Mouse (Mus musculus) CH12.LX (cell line): ENCODE measurements around the gene Camk2b. TPM values are rescaled to one million over a fixed set of nuclear protein-coding genes. Genes with fewer than 3 reads are reported as not detected.

Experiments
- DNase-seq: peaks from one replicate; pipeline ENCODE4 v3.0.0-alpha.2; 2013; ENCODE audit errors: extremely low read depth
- H3K27ac ChIP-seq: 2 replicates; pipeline ENCODE4 v1.5.1; 2012; ENCODE audit warnings: low read depth, mild to moderate bottlenecking, control low read depth, moderate library complexity; ENCODE audit not compliant: insufficient read depth
- H3K27me3 ChIP-seq: replicated peaks from 2 replicates; pipeline ENCODE3; 2012; ENCODE audit warnings: inconsistent platforms
- H3K36me3 ChIP-seq, 2 experiments: replicated peaks in 1 of 2; 2 replicates each; pipeline versions ENCODE3 to v1.6.1; 2012; ENCODE audit warnings: inconsistent platforms in 1 of 2, low read length in 1 of 2, mild to moderate bottlenecking in 1 of 2, mixed read lengths in 1 of 2, moderate library complexity in 1 of 2; ENCODE audit not compliant: control insufficient read depth in 1 of 2, insufficient read depth in 1 of 2
- H3K4me1 ChIP-seq, 2 experiments: 2 replicates each; pipeline ENCODE4 v1.6.1; 2012; ENCODE audit warnings: inconsistent platforms in 1 of 2, moderate library complexity in 1 of 2; ENCODE audit not compliant: insufficient read depth in 2 of 2, control insufficient read depth in 1 of 2
- H3K4me2 ChIP-seq: 2 replicates; pipeline ENCODE4 v1.6.1; 2012; ENCODE audit warnings: low read depth, mild to moderate bottlenecking, control low read depth; ENCODE audit not compliant: poor library complexity, insufficient read depth, severe bottlenecking
- H3K4me3 ChIP-seq, 3 experiments: fragments of 150-350 bp in 1 of 3; sonication (generic) in 1 of 3; replicated peaks in 1 of 3; 2 replicates each; pipeline versions ENCODE3 to v1.5.1; 2011 to 2012; ENCODE audit warnings: low read depth in 2 of 3, low read length in 2 of 3, mild to moderate bottlenecking in 2 of 3, moderate library complexity in 2 of 3, control low read depth in 1 of 3, improper control_type of control experiment in 1 of 3, inconsistent platforms in 1 of 3, mixed read lengths in 1 of 3; ENCODE audit not compliant: poor library complexity in 1 of 3
- H3K79me2 ChIP-seq: replicated peaks from 2 replicates; pipeline ENCODE4 v1.6.1; 2012; ENCODE audit warnings: mild to moderate bottlenecking, moderate library complexity; ENCODE audit not compliant: control insufficient read depth, poor library complexity, insufficient read depth, severe bottlenecking; ENCODE audit errors: extremely low read depth
- H3K9ac ChIP-seq: 2 replicates; pipeline ENCODE4 v1.6.1; 2012; ENCODE audit warnings: low read depth, mild to moderate bottlenecking, control low read depth, moderate library complexity; ENCODE audit not compliant: insufficient read depth
- H3K9me3 ChIP-seq: replicated peaks from 2 replicates; pipeline ENCODE3; 2012; ENCODE audit warnings: low read length, inconsistent platforms, mixed read lengths
- BHLHE40 ChIP-seq: IDR thresholded peaks from 2 replicates; pipeline ENCODE4 v1.6.1; 2011; ENCODE audit warnings: mild to moderate bottlenecking, low read depth, low read length, improper control_type of control experiment
- CHD1 ChIP-seq: IDR thresholded peaks from 2 replicates; pipeline ENCODE4 v1.6.1; 2012; ENCODE audit warnings: low read depth, low read length, improper control_type of control experiment, inconsistent platforms
- CHD2 ChIP-seq: IDR thresholded peaks from 2 replicates; pipeline ENCODE4 v1.6.1; 2011; ENCODE audit warnings: low read length, improper control_type of control experiment
- E2F4 ChIP-seq: IDR thresholded peaks from 2 replicates; pipeline ENCODE4 v1.6.1; 2011; ENCODE audit warnings: low read depth, low read length, improper control_type of control experiment; ENCODE audit not compliant: insufficient replicate concordance
- EP300 ChIP-seq: IDR thresholded peaks from 2 replicates; pipeline ENCODE4 v1.6.1; 2011; ENCODE audit warnings: low read length, improper control_type of control experiment
- ETS1 ChIP-seq: conservative IDR thresholded peaks from 2 replicates; pipeline ENCODE4 v1.6.1; 2012; ENCODE audit warnings: low read depth, mild to moderate bottlenecking, inconsistent platforms, low read length, improper control_type of control experiment, moderate library complexity
- HCFC1 ChIP-seq: IDR thresholded peaks from 2 replicates; pipeline ENCODE4 v1.6.1; 2012; ENCODE audit warnings: low read depth, mild to moderate bottlenecking, inconsistent platforms, low read length, improper control_type of control experiment
- MAX ChIP-seq: IDR thresholded peaks from 2 replicates; pipeline ENCODE4 v1.6.1; 2011; ENCODE audit warnings: low read length, improper control_type of control experiment
- MXI1 ChIP-seq: IDR thresholded peaks from 2 replicates; pipeline ENCODE4 v1.6.1; 2011; ENCODE audit warnings: mild to moderate bottlenecking, low read depth, low read length, improper control_type of control experiment
- NELFE ChIP-seq: IDR thresholded peaks from 2 replicates; pipeline ENCODE4 v1.6.1; 2011; ENCODE audit warnings: low read depth, low read length, improper control_type of control experiment
- NRF1 ChIP-seq: IDR thresholded peaks from 2 replicates; pipeline ENCODE4 v1.6.1; 2014; ENCODE audit warnings: low read depth, mild to moderate bottlenecking, inconsistent platforms, low read length, improper control_type of control experiment, moderate library complexity
- POLR2A ChIP-seq: IDR thresholded peaks from 2 replicates; pipeline ENCODE4 v1.6.1; 2011; ENCODE audit warnings: low read depth, mild to moderate bottlenecking, improper control_type of control experiment, low read length
- RAD21 ChIP-seq: IDR thresholded peaks from 2 replicates; pipeline ENCODE4 v1.6.1; 2011; ENCODE audit warnings: low read depth, mild to moderate bottlenecking, low read length, improper control_type of control experiment, moderate library complexity
- RCOR1 ChIP-seq: conservative IDR thresholded peaks from 2 replicates; pipeline ENCODE4 v1.6.1; 2012; ENCODE audit warnings: low read depth, mild to moderate bottlenecking, inconsistent platforms, low read length, improper control_type of control experiment
- SIN3A ChIP-seq: IDR thresholded peaks from 2 replicates; pipeline ENCODE4 v1.6.1; 2012; ENCODE audit warnings: low read length, improper control_type of control experiment, inconsistent platforms
- SMC3 ChIP-seq: IDR thresholded peaks from 2 replicates; pipeline ENCODE4 v1.6.1; 2011; ENCODE audit warnings: low read depth, low read length, improper control_type of control experiment
- ZKSCAN1 ChIP-seq: IDR thresholded peaks from 2 replicates; pipeline ENCODE4 v1.6.1; 2012; ENCODE audit warnings: low read depth, inconsistent platforms, low read length, improper control_type of control experiment, borderline replicate concordance
- ZNF384 ChIP-seq: IDR thresholded peaks from 2 replicates; pipeline ENCODE4 v1.6.1; 2012; ENCODE audit warnings: low read depth, low read length, improper control_type of control experiment, inconsistent platforms
- dilution Hi-C: fragments of 300-500 bp; cut with MboI; formaldehyde crosslinking; loops from 2 replicates; pipeline ENCODE4 v1.14.3; 2020; ENCODE audit warnings: low sequenced_read_pairs; ENCODE audit not compliant: extremely low pct_unique_long_range_greater_than_20kb, extremely low pct_ligation_motif_present
- in situ Hi-C: fragments of 300-500 bp; cut with MboI; formaldehyde crosslinking; loops from 3 replicates; pipeline ENCODE4 v1.14.3; 2019; ENCODE audit warnings: low sequenced_read_pairs, low pct_ligation_motif_present, low pct_unique_long_range_greater_than_20kb, mixed read lengths
- polyA plus RNA-seq: library from polyadenylated mRNA; unstranded; fragments of >175 nt; gene quantifications from 2 replicates; pipeline ENCODE4 v1.2.1, GENCODE M21; 2012; ENCODE audit warnings: low read depth; ENCODE audit not compliant: insufficient read length
- total RNA-seq, 2 experiments: library from RNA; depleted of rRNA; stranded (reverse); fragments of 300-350 nt in 1 of 2; fragments of >200 nt in 1 of 2; gene quantifications; 2 replicates each; pipeline ENCODE4 v1.2.3; 2012 to 2014

The Camk2b gene
- total and polyA plus RNA-seq, 3 experiments = 0.08 to 0.26 (median 0.11) TPM

GRCm38 (mm10) chr11:6053386-6053785 is 12.8 kb downstream of the Camk2b start:
- no peak overlapping the region for H3K9ac ChIP-seq
- DNase-seq = no peak
- dilution Hi-C loops = no loop called here
- H3K36me3 ChIP-seq = no peaks in the 10 kb centered on the region
- TF ChIP-seq BHLHE40 (no peak), NELFE (no peak), NRF1 (no peak), HCFC1 (no peak), RCOR1 (no peak), CHD1 (no peak), RAD21 (no peak), CHD2 (no peak), ZNF384 (no peak), MAX (no peak), ETS1 (no peak), EP300 (no peak), E2F4 (no peak), MXI1 (no peak), SMC3 (no peak), ZKSCAN1 (no peak), SIN3A (no peak)
- TF ChIP-seq, all 38 proteins: peak for 0
- no peak overlapping the region for H3K4me2 ChIP-seq
- no peak overlapping the region for H3K27ac ChIP-seq
- H3K27me3 ChIP-seq = peaks cover 31% of the 10 kb centered on the region
- in situ Hi-C loops = loop anchor here (10.0 kb wide), 1 partner anchor 211 kb away; the partner anchor contains the start of gene Ddx56
- no peak overlapping the region for H3K4me3 ChIP-seq
- H3K4me1 ChIP-seq = peaks cover 3 to 4% of the 10 kb centered on the region in 2 experiments
- no peaks in the 10 kb centered on the region for H3K9me3 ChIP-seq
- no peaks in the 10 kb centered on the region for H3K79me2 ChIP-seq

- no peak overlapping the region for H3K9ac ChIP-seq
- in situ Hi-C loops (loop anchor here (10.0 kb wide), 1 partner anchor 215 kb away; the partner anchor contains the start of gene Ddx56), dilution Hi-C loops (no loop called here)
- TF ChIP-seq POLR2A (no peak), RCOR1 (no peak), HCFC1 (no peak)
- H3K27me3 ChIP-seq = peaks cover 37% of the 10 kb centered on the region
- 0 out of 4 replicates have a peak, but pooled peaks cover 0 to 2% of the 10 kb centered on the region in 2 experiments for H3K4me1 ChIP-seq
- no peak for DNase-seq
- no peak overlapping the region for H3K4me3 ChIP-seq
- H3K9me3 ChIP-seq = no peaks in the 10 kb centered on the region
- H3K79me2 ChIP-seq = no peaks in the 10 kb centered on the region
- no peak overlapping the region for H3K4me2 ChIP-seq
- H3K36me3 ChIP-seq = no peaks in the 10 kb centered on the region
- H3K27ac ChIP-seq = no peak overlapping the region
Measured at GRCm38 (mm10) chr11:6050066-6050560, 16.0 kb downstream of the Camk2b start.
